Mouse (Mus musculus): ENCODE data around the gene Nat14.

- TF ChIP-seq CTCF (IDR thresholded peaks at IDR 0.05; ENCODE audit: low read depth, low read length) (no peak), POLR2A (IDR thresholded peaks at IDR 0.05; ENCODE audit: insufficient read depth, low read length) (no peak)
Observed at GRCm38 (mm10) chr7:4927711-4928110, 5.9 kb downstream of the Nat14 start.

All from ES-Bruce4 (cell line).